Mouse (Mus musculus) lung, postnatal 0 days (tissue): ENCODE measurements at regions not wholly inside any gene's neighbourhood (a gene's known extent, or its start where the extent isn't known, plus 50 kb on each side); places are given as distances from the start of the nearest gene placed in this dataset.

Source experiments
- ATAC-seq: fragments of 200-750 bp; cut with Nextera tagmentation; 2 replicates; pipeline ENCODE4 v1.8.0; 2017; ENCODE audit warnings: moderate library complexity
- DNase-seq: peaks from one replicate; pipeline ENCODE4 v3.0.0-alpha.2; 2016; ENCODE audit warnings: low spot score
- H3K27ac ChIP-seq: fragments of 300-500 bp; sonication (generic); 2 replicates; pipeline ENCODE4 v1.5.1; 2014; ENCODE audit warnings: antibody characterized with exemption, mild to moderate bottlenecking, low read length, mixed read lengths
- H3K27me3 ChIP-seq: fragments of 300-500 bp; sonication (generic); replicated peaks from 2 replicates; pipeline ENCODE4 v1.6.1; 2014; ENCODE audit warnings: low read length, mixed read lengths; ENCODE audit not compliant: insufficient read depth
- H3K36me3 ChIP-seq: fragments of 300-500 bp; sonication (generic); 2 replicates; pipeline ENCODE4 v1.6.1; 2014; ENCODE audit warnings: low read length, mixed read lengths; ENCODE audit not compliant: insufficient read depth
- H3K4me1 ChIP-seq: fragments of 300-500 bp; sonication (generic); 2 replicates; pipeline ENCODE4 v1.6.1; 2014; ENCODE audit warnings: antibody characterized with exemption, low read depth, low read length, mixed read lengths; ENCODE audit not compliant: insufficient read depth
- H3K4me2 ChIP-seq: fragments of 300-500 bp; sonication (generic); replicated peaks from 2 replicates; pipeline ENCODE4 v1.6.1; 2014; ENCODE audit warnings: low read depth, mild to moderate bottlenecking, low read length, moderate library complexity, mixed read lengths
- H3K4me3 ChIP-seq: fragments of 300-500 bp; sonication (generic); 2 replicates; pipeline ENCODE4 v1.5.1; 2014; ENCODE audit warnings: low read depth, low read length
- H3K9ac ChIP-seq: fragments of 300-500 bp; sonication (generic); replicated peaks from 2 replicates; pipeline ENCODE4 v1.6.1; 2014; ENCODE audit warnings: low read depth, mild to moderate bottlenecking
- H3K9me3 ChIP-seq: fragments of 300-500 bp; sonication (generic); 2 replicates; pipeline ENCODE4 v1.6.1; 2016; ENCODE audit warnings: low read length, mixed read lengths
- CTCF ChIP-seq: IDR thresholded peaks from 2 replicates; pipeline ENCODE4 v1.5.1; 2016; ENCODE audit warnings: antibody characterized with exemption, mild to moderate bottlenecking
- EP300 ChIP-seq: IDR thresholded peaks from 2 replicates; pipeline ENCODE4 v1.6.1; 2016; ENCODE audit warnings: antibody characterized with exemption, mild to moderate bottlenecking, control low read depth
- WGBS: fragments of 180-500 bp; shearing (Covaris S2); extraction: QIAGEN DNeasy Blood & Tissue Kit; methylation state at CpG from one replicate; pipeline ENCODE4 v1.1.7; 2014; 5-methylcytosine and 5-hydroxymethylcytosine counted together

- Histone ChIP-seq H3K4me3 (no peak overlapping the region), H3K9ac (no peak overlapping the region), H3K9me3 (no peaks in the 10 kb centered on the region), H3K27ac (no peak overlapping the region), H3K4me2 (no peak overlapping the region), H3K36me3 (no peaks in the 10 kb centered on the region), H3K4me1 (no peaks in the 10 kb centered on the region), H3K27me3 (no peaks in the 10 kb centered on the region)
- no peak for ATAC-seq
- no peak for DNase-seq
- WGBS = 67% methylated on average over 2 of the region's 2 CpGs
- TF ChIP-seq CTCF = no peak
Observed at GRCm38 (mm10) chr1:98268853-98269252, 152.1 kb upstream of the Slco6d1 start.

DNA sequence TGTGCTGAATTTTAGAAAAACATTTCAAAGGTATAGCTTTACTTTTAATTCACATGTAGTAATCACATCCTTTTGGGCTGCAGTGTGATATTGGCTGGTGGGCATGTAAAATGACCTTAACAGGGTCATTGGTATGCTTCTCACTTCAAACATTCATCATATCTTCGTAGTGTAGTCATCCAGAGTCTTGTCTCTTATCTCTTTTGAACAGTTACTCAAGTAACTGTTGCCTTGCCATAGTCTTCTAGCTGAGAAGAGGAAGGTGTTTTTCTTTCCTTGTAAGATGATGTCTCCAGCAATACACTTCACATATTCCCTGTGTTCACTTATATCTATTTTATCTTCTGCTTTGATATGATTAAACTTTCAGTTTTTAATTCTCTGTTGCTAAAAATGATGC is 150.7 kb upstream of the Slco6d1 start:
- no peak for TF ChIP-seq EP300
- no peak for TF ChIP-seq CTCF

GRCm38 (mm10) chr1:98273966-98274616 is 146.8 kb upstream of the Slco6d1 start:
- 36% methylated on average over 6 of the region's 6 CpGs for WGBS
- no peak overlapping the region for H3K4me2 ChIP-seq
- no peak for ATAC-seq

More for the DNA sequence above, 150.7 kb upstream of the Slco6d1 start:
- 57% methylated on average over 1 of the region's 1 CpGs for WGBS
- H3K4me1 ChIP-seq = no peaks in the 10 kb centered on the region
- no peaks in the 10 kb centered on the region for H3K27me3 ChIP-seq
- H3K36me3 ChIP-seq = no peaks in the 10 kb centered on the region
- no peak overlapping the region for H3K9ac ChIP-seq
- no peak for DNase-seq
- H3K27ac ChIP-seq = no peak overlapping the region
- H3K4me2 ChIP-seq = no peak overlapping the region
- no peak for ATAC-seq
- no peaks in the 10 kb centered on the region for H3K9me3 ChIP-seq
- no peak overlapping the region for H3K4me3 ChIP-seq

GRCm38 (mm10) chr1:98275524-98275923 is 145.4 kb upstream of the Slco6d1 start:
- Histone ChIP-seq H3K4me2 (no peak overlapping the region), H3K9me3 (no peaks in the 10 kb centered on the region), H3K27ac (no peak overlapping the region), H3K36me3 (no peaks in the 10 kb centered on the region), H3K9ac (no peak overlapping the region), H3K4me3 (no peak overlapping the region), H3K27me3 (no peaks in the 10 kb centered on the region), H3K4me1 (no peaks in the 10 kb centered on the region)
- DNase-seq (no peak), ATAC-seq (no peak)
- TF ChIP-seq CTCF = no peak
- TF ChIP-seq EP300 = no peak
- 84% methylated on average over 1 of the region's 1 CpGs for WGBS

More at GRCm38 (mm10) chr1:98273966-98274616, 146.8 kb upstream of the Slco6d1 start:
- Histone ChIP-seq H3K27me3 (no peaks in the 10 kb centered on the region), H3K36me3 (no peaks in the 10 kb centered on the region), H3K27ac (no peak overlapping the region), H3K9me3 (no peaks in the 10 kb centered on the region), H3K4me3 (no peak overlapping the region), H3K9ac (no peak overlapping the region), H3K4me1 (no peaks in the 10 kb centered on the region)
- no peak for TF ChIP-seq EP300
- TF ChIP-seq CTCF = no peak
- DNase-seq = no peak

- H3K27ac ChIP-seq = no peak overlapping the region
- DNase-seq (peak; percentile 24), ATAC-seq (no peak)
- no peak overlapping the region for H3K9ac ChIP-seq
- no peak for TF ChIP-seq CTCF
- no peak for TF ChIP-seq EP300
- no peak overlapping the region for H3K4me3 ChIP-seq
- H3K36me3 ChIP-seq = no peaks in the 10 kb centered on the region
- WGBS = 37% methylated on average over 2 of the region's 2 CpGs
- no peaks in the 10 kb centered on the region for H3K9me3 ChIP-seq
- H3K27me3 ChIP-seq = no peaks in the 10 kb centered on the region
- H3K4me2 ChIP-seq = no peak overlapping the region
- no peaks in the 10 kb centered on the region for H3K4me1 ChIP-seq
Observed at GRCm38 (mm10) chr1:98279446-98280048, 141.4 kb upstream of the Slco6d1 start.

- H3K27me3 ChIP-seq = no peaks in the 10 kb centered on the region
- ATAC-seq = no peak
- TF ChIP-seq EP300 (no peak), CTCF (no peak)
- DNase-seq = peak; percentile 6
- no peaks in the 10 kb centered on the region for H3K4me1 ChIP-seq
- no peak overlapping the region for H3K9ac ChIP-seq
- WGBS = 42% methylated on average over 9 of the region's 9 CpGs
- H3K9me3 ChIP-seq = no peaks in the 10 kb centered on the region
- no peak overlapping the region for H3K4me2 ChIP-seq
- H3K36me3 ChIP-seq = no peaks in the 10 kb centered on the region
- no peak overlapping the region for H3K4me3 ChIP-seq
- H3K27ac ChIP-seq = no peak overlapping the region
Observed at GRCm38 (mm10) chr1:98280263-98281052, 140.5 kb upstream of the Slco6d1 start.
